Mouse (Mus musculus) bone marrow, adult 2 months (tissue): ENCODE measurements around the gene Tuba4a. TPM values are rescaled to one million over a fixed set of nuclear protein-coding genes. Genes with fewer than 3 reads are reported as not detected.

Experiments
- H3K27ac ChIP-seq: fragments of 200-500 bp; 2 replicates; pipeline ENCODE4 v1.5.1; 2012; ENCODE audit warnings: low read depth, mild to moderate bottlenecking, control low read depth, inconsistent platforms, low read length; ENCODE audit not compliant: control insufficient read depth, poor library complexity, insufficient read depth
- H3K4me1 ChIP-seq: fragments of 200-500 bp; 2 replicates; pipeline ENCODE4 v1.6.1; 2011; ENCODE audit warnings: low read length; ENCODE audit not compliant: control insufficient read depth, insufficient read depth
- H3K4me3 ChIP-seq: fragments of 200-500 bp; replicated peaks from 2 replicates; pipeline ENCODE3; 2011; ENCODE audit warnings: mild to moderate bottlenecking, low read depth, low read length, control low read depth; ENCODE audit not compliant: control insufficient read depth
- CTCF ChIP-seq: fragments of 200-500 bp; IDR thresholded peaks from 2 replicates; pipeline ENCODE4 v1.5.1; 2011; ENCODE audit warnings: low read length, control low read depth; ENCODE audit not compliant: control insufficient read depth, insufficient read depth
- POLR2A ChIP-seq: fragments of 200-500 bp; IDR thresholded peaks from 2 replicates; pipeline ENCODE4 v1.6.1; 2011; ENCODE audit warnings: low read depth, mild to moderate bottlenecking, control low read depth, low read length, borderline replicate concordance; ENCODE audit not compliant: control insufficient read depth
- WGBS: fragments of 180-500 bp; shearing (Covaris S2); methylation state at CpG from one replicate; pipeline ENCODE4 v1.1.7; 2018; 5-methylcytosine and 5-hydroxymethylcytosine counted together
- polyA plus RNA-seq: library from polyadenylated mRNA; stranded (reverse); fragments of >200 nt; gene quantifications from 2 replicates; pipeline ENCODE4 v1.2.4, GENCODE M21; 2011; ENCODE audit warnings: low replicate concordance; ENCODE audit not compliant: missing spikeins, insufficient read depth, insufficient read length

The Tuba4a gene
- polyA plus RNA-seq: 422 and 591 TPM in 2 replicates

DNA sequence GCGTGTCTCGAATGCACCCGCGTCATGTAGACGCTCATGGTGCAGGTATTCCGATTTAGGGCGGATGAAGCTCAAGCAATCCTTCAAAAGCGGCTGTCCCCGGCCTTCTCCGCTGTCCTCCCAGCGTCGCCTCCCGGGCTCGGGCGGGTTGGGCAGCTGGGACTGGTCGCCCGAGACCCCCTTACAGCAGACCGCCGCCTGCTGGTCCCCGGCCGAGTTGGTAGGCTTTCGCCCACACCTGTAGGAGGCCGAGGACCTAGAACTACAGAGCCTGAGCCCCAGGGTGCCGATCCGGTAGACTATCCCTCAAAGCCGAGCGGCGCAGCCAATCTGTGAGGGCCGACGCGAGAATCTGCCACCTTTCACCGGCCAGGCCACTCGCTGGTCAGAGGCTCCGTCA is at the start of gene Tuba4a:
Tuba4a (minus strand) TSS at position 335 of the 400 bp plus-strand sequence.
- Histone ChIP-seq H3K4me3 (peak within 1 kb of the TSS; percentile 98), H3K4me1 (peaks cover 12% of the 10 kb centered on the region), H3K27ac (peak within 1 kb of the TSS; percentile 94)
- 6% methylated on average over 34 of the region's 34 CpGs for WGBS
- TF ChIP-seq CTCF: peak; percentile 30; the same call in 1 of the 2 replicates
- TF ChIP-seq POLR2A: no peak

DNA sequence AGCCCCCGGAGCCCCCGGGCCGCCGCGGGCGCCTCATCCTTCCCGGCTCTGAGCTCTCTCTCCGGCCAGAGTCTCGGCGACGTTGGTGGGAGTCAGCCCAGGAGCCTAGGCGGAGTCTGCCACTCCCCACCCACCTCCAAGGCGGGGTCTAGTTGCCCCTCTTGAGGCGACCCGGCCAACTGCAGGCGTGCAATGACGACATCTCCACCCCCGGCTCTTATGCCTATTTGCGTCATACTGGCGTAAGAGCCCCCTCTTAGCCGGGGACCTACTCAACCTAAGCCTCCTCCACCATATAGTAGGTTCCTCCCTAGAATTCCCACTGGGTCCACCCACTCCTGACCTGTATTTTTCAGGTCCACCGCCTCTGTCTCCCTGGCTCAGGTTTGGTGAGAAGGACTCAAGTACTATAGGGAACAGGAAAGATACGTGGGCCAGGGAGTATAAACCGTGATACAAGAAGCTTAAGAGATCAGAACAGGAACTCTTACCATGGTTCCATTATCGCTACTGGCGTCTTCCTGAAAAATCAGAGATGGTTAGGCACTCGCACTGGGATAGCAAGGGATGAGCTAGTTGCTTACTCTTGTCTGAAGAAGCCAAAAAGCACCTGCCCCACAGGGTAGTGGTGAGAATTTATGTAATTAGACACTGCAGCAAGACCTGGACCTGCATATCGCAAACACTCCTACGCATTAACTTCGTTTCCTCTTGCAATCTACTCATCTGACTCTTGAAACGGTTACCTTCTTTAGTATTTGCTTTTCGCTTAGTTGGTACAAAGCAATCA is 44.6 kb upstream of the Tuba4a start, which contains the start of gene Ptprn:
Ptprn (minus strand) TSS at position 412 of the 790 bp plus-strand sequence.
- H3K4me3 ChIP-seq: no peak within 1 kb of the TSS
- WGBS: 14% methylated on average over 32 of the region's 32 CpGs

DNA sequence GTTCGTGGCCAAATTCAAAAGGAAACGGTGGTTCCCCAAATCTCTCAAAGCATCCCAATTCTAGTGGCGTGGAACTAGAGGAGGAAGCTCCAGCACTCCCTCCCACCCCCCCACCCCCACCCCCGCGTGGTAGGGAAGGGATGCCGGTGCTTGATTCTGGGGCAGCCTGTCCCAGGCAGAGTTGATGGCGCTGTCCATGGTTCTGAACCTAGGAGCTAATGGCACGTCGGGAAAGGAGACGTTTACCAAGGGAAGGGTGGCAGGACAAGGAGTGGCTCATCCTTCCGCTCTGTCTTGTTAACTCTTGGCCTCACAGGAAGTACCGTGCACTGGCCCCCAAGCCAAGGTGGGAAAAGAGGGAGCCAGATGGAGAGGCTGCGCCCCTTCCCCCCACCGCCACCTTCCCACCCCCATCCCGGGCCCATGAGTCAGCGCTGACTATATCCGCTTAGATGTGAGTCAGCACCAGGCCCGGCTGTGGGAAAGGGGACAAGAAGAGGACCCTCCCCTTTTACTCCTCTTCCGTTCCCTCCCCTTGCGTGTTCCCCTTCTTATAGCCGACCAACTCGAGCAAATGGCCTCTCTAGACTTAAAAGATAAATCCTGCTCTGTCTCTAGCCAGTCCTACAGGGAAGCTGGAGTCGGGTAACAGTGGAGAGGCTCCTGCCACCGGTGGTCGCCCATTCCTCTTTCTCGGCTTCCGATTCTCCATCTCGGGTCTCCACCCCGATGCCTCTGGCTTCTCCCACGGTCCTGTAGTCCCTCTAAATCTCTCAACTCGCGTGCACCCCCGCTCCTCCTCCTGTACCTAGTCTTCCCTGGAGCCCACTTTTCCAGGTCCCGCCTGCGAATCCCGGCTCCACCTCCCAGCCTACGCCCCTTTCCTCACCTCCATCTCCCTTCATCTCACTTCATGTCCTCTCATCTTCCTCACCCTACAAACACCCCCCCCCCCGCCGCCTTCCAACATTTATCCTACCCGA is 43.6 kb upstream of the Tuba4a start:
- 3% methylated on average over 40 of the region's 40 CpGs for WGBS
- Histone ChIP-seq H3K27ac (no peak overlapping the region), H3K4me3 (no peak overlapping the region), H3K4me1 (no peaks in the 10 kb centered on the region)
- no peak for TF ChIP-seq POLR2A
- no peak for TF ChIP-seq CTCF

More for the DNA sequence above, 44.6 kb upstream of the Tuba4a start, which contains the start of gene Ptprn:
- no peak for TF ChIP-seq POLR2A
- no peak for TF ChIP-seq CTCF
- H3K4me1 ChIP-seq: no peaks in the 10 kb centered on the region
- no peak within 1 kb of the TSS for H3K27ac ChIP-seq

DNA sequence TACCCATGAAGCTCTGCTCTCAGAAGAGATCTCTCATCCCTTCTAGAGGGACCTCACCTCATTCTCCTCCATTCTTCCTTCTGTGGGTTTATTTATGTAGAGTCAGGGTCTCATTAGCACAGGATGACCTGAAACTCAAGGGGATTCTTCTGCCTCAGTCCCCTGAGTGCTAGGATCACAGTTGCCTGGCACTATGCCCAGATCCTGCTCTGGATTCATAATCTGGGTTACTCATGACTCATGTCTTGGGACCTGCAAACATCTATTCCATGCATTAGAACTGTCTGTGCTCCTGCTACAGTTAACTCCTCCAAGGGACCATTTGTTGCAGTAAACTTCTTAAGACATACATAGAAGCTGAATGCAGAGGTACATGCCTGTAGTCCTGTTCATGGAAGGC is 41.6 kb upstream of the Tuba4a start:
- H3K4me3 ChIP-seq: no peak overlapping the region
- H3K27ac ChIP-seq: no peak overlapping the region
- no peak for TF ChIP-seq CTCF
- TF ChIP-seq POLR2A: no peak
- no peaks in the 10 kb centered on the region for H3K4me1 ChIP-seq

DNA sequence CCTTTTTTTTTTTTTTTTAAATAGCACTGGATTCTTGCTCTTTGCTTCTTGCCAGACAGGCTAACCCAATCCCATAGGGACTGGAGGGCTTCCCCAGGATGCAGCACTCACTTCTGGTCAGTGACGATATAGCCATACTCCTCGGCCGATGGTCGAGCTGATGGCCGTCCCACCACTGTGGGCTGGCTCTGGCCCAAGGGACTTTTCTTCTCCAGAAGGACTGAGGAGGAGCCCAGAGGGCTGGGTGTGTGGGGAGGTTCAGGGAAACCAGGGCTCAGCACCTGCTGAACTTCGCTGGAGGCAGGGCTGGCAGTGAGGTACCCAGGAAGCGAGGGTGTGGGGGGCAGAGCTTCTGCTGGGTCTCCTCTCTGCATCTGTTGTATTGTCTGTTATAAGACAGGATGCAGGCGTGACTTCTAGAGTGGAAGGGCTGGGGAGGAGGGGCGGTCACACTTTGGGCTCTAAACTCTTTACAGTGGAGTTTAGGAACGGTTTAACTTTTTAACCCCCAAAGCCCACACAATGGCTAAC is 35.9 kb upstream of the Tuba4a start:
- Histone ChIP-seq H3K4me1 (peaks cover 1% of the 10 kb centered on the region), H3K4me3 (no peak overlapping the region), H3K27ac (no peak overlapping the region)
- 37% methylated on average over 10 of the region's 10 CpGs for WGBS
- TF ChIP-seq CTCF: no peak

DNA sequence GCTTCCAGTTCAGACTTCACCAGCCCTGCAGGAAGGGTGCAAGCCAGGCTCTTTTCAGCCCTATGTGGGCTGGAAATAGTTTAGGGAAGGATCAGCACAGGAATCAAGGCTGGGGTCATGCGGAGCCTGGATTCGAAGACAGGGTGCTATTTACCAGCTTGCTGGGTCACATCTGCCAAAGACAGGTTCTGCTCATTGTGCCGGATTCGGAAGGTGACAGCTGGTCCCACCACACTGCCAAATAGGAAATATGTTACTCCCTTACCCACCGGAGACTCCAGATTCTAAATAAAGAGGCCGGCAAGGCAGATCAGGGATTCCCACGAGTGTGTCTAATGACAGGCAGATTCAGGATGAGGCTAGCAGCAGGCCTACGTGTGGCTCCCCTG is 35.0 kb upstream of the Tuba4a start:
- 72% methylated on average over 8 of the region's 8 CpGs for WGBS
- Histone ChIP-seq H3K4me1 (peaks cover 1% of the 10 kb centered on the region), H3K4me3 (no peak overlapping the region), H3K27ac (no peak overlapping the region)
- TF ChIP-seq POLR2A (no peak), CTCF (no peak)

DNA sequence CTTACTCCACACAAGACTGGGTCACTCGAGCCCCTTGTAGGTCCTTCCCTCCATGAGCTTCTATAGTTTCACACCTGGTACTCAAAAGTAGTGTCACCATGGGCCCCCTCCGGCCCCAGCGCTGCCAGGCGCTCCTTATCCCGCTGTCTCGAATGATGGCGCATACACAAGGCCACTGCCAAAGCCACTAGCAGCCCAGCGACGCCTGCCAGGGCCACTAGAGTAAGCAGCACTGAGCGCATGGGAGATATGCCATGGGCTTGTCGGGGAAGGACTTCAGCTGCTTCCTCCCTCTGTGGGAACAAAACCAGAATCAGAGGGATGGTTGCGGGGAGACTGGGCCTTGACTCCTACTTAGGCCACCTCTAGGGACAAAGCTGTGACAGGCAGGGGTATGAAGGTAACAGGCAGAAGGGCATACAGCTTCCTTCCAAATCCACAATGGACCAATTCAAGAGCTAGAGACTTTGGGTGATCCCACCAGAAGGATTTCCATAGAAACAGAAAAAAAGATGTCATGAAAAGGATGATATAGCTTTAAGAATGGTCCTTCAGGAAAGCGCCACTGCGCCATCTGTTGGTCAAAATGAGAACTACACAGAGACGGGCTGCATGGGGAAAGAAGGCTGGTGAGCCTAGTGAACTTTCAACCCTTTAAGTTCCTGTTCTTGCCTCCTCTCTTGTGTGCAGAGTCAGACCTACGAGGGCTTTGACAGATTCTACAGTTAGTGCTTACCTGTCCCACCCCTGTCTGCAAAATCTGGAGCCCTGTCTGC is 34.4 kb upstream of the Tuba4a start:
- H3K4me3 ChIP-seq: no peak overlapping the region
- peaks cover 1% of the 10 kb centered on the region for H3K4me1 ChIP-seq
- no peak overlapping the region for H3K27ac ChIP-seq
- TF ChIP-seq POLR2A: no peak
- TF ChIP-seq CTCF: peak; percentile 75
- WGBS: 53% methylated on average over 16 of the region's 16 CpGs

DNA sequence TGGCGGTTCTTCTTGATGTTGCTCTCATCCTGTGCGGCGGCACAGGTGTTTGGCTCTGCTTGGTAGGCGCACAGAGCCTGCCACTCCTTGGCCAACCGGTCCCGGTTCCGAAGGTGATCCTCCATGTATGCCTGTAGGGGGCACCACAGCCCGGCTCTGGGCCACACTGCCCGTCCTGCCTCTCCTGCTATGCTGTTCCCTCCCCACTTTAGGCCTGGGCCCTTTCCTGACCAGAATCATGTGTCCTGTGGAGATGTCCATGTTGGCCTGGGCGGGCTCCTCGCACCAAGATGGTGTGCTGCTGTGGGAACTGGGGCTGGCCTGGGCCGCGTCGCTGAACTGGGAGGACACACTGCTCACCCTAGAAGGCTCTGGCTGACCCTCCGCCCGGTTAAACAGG is 33.4 kb upstream of the Tuba4a start:
- whole genome bisulfite sequencing: 84% methylated on average over 16 of the region's 16 CpGs
- no peak overlapping the region for H3K27ac ChIP-seq
- no peak for TF ChIP-seq CTCF
- no peak for TF ChIP-seq POLR2A
- H3K4me3 ChIP-seq: no peak overlapping the region
- peaks cover 1% of the 10 kb centered on the region for H3K4me1 ChIP-seq
